Mouse (Mus musculus) hindbrain, postnatal 0 days (tissue): ENCODE results near the gene Olfr969. TPM values are rescaled to one million over a fixed set of nuclear protein-coding genes. Genes with fewer than 3 reads are reported as not detected.
"Not testable (repeated sequence)": the region's sequence is repeated elsewhere in the genome, so short reads cannot be mapped to it uniquely, and the experiment has no call there.

Experiments used
- ATAC-seq: fragments of 200-750 bp; cut with Nextera tagmentation; 2 replicates; pipeline ENCODE4 v1.8.0; 2017; ENCODE audit warnings: mild to moderate bottlenecking, moderate TSS enrichment, moderate library complexity
- DNase-seq: peaks from one replicate; pipeline ENCODE4 v3.0.0-alpha.2; 2015; ENCODE audit warnings: low spot score
- H3K27ac ChIP-seq: fragments of 300-500 bp; sonication (generic); 2 replicates; pipeline ENCODE4 v1.5.1; 2014; ENCODE audit warnings: mild to moderate bottlenecking
- H3K27me3 ChIP-seq: fragments of 300-500 bp; sonication (generic); 2 replicates; pipeline ENCODE4 v1.6.1; 2014; ENCODE audit warnings: low read length, mixed read lengths; ENCODE audit not compliant: insufficient read depth
- H3K36me3 ChIP-seq: fragments of 300-500 bp; sonication (generic); 2 replicates; pipeline ENCODE4 v1.6.1; 2014; ENCODE audit warnings: low read length, mixed read lengths; ENCODE audit not compliant: insufficient read depth
- H3K4me1 ChIP-seq: fragments of 300-500 bp; sonication (generic); 2 replicates; pipeline ENCODE4 v1.6.1; 2014; ENCODE audit warnings: antibody characterized with exemption, low read length, mixed read lengths; ENCODE audit not compliant: insufficient read depth
- H3K4me2 ChIP-seq: fragments of 300-500 bp; sonication (generic); 2 replicates; pipeline ENCODE4 v1.6.1; 2014; ENCODE audit warnings: low read depth, mild to moderate bottlenecking, low read length, moderate library complexity, mixed read lengths
- H3K4me3 ChIP-seq: fragments of 300-500 bp; sonication (generic); 2 replicates; pipeline ENCODE4 v1.5.1; 2014; ENCODE audit warnings: low read length
- H3K9ac ChIP-seq: fragments of 300-500 bp; sonication (generic); replicated peaks from 2 replicates; pipeline ENCODE4 v1.6.1; 2014; ENCODE audit warnings: mild to moderate bottlenecking, low read length, moderate library complexity, mixed read lengths
- H3K9me3 ChIP-seq: fragments of 300-500 bp; sonication (generic); 2 replicates; pipeline ENCODE4 v1.6.1; 2016; ENCODE audit warnings: low read length, mixed read lengths
- CTCF ChIP-seq: IDR thresholded peaks from 2 replicates; pipeline ENCODE4 v1.5.1; 2016; ENCODE audit warnings: antibody characterized with exemption, control low read depth, low read depth
- WGBS: fragments of 180-500 bp; shearing (Covaris S2); extraction: QIAGEN DNeasy Blood & Tissue Kit; methylation state at CpG from one replicate; pipeline ENCODE4 v1.1.7; 2014; 5-methylcytosine and 5-hydroxymethylcytosine counted together
- polyA plus RNA-seq: library from polyadenylated mRNA; unstranded; fragments of >200 nt; fragmentation: Nextera tagmentation; extraction: Ambion mirVana; gene quantifications from 2 replicates; pipeline ENCODE4 v1.2.1, GENCODE M21; 2015
- total RNA-seq: library from RNA; depleted of rRNA; stranded (reverse); fragments of >200 nt; gene quantifications from 2 replicates; pipeline ENCODE4 v1.2.3, GENCODE M21; 2014; rRNA removed

Gene Olfr969
- total RNA-seq (not detected in 2 replicates), polyA plus RNA-seq (not detected in 2 replicates)

DNA sequence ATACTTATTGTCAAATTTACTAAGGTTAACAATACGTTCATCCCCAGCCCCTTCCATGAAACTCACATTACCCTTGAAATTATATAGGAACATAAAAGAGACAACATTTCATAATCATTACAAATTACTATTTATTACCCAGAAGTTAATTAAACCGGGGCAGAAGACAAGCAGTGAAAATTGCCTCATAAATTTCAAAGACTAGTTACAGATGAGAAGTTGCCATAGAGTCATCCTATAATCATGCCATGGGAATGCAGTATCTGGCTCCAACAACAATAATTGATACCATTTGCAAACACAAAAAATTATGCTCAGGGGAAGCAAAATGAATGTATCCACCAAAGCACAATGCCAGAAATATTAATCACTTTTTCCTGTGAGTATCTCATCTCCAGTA is at the start of gene Olfr969:
Gene Olfr969, plus strand, starts transcription at position 388 of the 400 bp plus-strand sequence.
- TF ChIP-seq CTCF: no peak
- Histone ChIP-seq H3K9ac (no peak within 1 kb of the TSS), H3K4me3 (no peak within 1 kb of the TSS), H3K36me3 (no peaks in the 10 kb centered on the region), H3K9me3 (no peaks in the 10 kb centered on the region), H3K4me1 (no peaks in the 10 kb centered on the region), H3K27me3 (no peaks in the 10 kb centered on the region), H3K27ac (no peak within 1 kb of the TSS), H3K4me2 (no peak within 1 kb of the TSS)
- no peak for ATAC-seq
- 78% methylated on average over 2 of the region's 2 CpGs for WGBS
- no peak for DNase-seq

DNA sequence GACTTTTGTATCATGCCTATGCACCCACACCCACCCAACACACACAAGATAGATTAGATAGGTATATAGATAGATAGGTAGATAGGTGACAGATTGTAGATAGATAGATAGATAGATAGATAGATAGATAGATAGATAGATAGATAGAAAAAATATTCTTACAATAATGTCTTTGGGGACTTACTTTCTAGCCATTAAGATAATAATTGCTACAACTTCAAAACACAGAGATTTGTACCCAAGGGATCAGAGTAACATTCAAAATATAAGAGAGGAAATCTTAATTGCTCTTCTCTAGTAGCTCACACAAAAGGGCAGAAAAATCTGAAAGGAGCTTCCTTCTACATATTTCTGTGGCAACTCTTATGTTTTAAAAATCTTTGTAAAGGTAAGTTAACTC is 44.8 kb upstream of the Olfr969 start, which contains the start of gene Olfr967:
Gene Olfr967, plus strand, starts transcription at position 301 of the 400 bp plus-strand sequence.
- no peak within 1 kb of the TSS for H3K27ac ChIP-seq
- no peak for ATAC-seq
- TF ChIP-seq CTCF: no peak
- H3K27me3 ChIP-seq: no peaks in the 10 kb centered on the region
- no peak within 1 kb of the TSS for H3K9ac ChIP-seq
- no peaks in the 10 kb centered on the region for H3K9me3 ChIP-seq
- H3K4me1 ChIP-seq: no peaks in the 10 kb centered on the region
- no peak within 1 kb of the TSS for H3K4me2 ChIP-seq
- no peak for DNase-seq
- H3K36me3 ChIP-seq: no peaks in the 10 kb centered on the region
- no peak within 1 kb of the TSS for H3K4me3 ChIP-seq

DNA sequence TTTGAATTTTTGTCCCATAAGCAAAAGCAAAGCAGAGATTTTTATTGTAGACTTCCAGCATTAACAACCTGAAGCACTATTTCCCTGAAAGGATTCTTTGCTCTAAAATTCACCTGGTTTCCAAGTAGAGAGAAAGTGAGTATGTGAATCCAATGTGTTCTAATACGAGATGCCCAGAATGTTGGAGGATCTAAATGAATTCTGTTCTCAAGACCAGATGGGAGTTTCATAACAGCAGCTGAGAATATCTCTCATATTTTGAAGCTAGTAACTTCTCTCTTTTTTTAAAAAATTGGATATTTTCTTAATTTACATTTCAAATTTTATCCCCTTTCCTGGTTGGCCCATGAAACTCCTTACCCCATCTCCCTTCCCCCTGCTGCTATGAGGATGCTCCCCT is 44.3 kb upstream of the Olfr969 start:
- Histone ChIP-seq H3K9me3 (no peaks in the 10 kb centered on the region), H3K27ac (no peak overlapping the region), H3K36me3 (no peaks in the 10 kb centered on the region), H3K4me2 (no peak overlapping the region), H3K4me1 (no peaks in the 10 kb centered on the region), H3K27me3 (no peaks in the 10 kb centered on the region), H3K9ac (no peak overlapping the region), H3K4me3 (no peak overlapping the region)
- ATAC-seq (no peak), DNase-seq (no peak)
- no peak for TF ChIP-seq CTCF
- WGBS: 81% methylated on average over 1 of the region's 1 CpGs

DNA sequence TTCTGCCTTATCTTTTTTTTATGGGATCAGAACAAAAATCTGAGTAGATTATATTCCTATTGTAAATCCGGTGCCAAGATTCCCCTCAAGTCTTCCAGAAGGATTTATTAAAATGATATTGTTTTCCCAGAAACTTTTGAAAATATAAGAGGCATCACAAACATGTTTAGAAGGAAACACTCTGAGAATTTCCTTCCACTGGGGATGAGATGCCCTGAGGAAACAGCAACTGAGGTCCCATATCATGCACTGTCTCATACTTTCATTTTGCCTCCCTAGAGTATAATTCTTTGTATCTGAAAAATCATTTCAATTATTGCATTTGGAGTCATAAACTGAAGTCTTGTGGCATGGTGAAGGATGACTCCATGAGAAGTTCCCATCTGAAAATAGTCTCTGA is 7.6 kb upstream of the Olfr969 start, which contains the start of gene Olfr968:
Gene Olfr968, minus strand, starts transcription at position 101 of the 400 bp plus-strand sequence.
- Histone ChIP-seq H3K9me3 (no peaks in the 10 kb centered on the region), H3K4me3 (no peak within 1 kb of the TSS), H3K36me3 (no peaks in the 10 kb centered on the region), H3K27ac (no peak within 1 kb of the TSS), H3K4me1 (no peaks in the 10 kb centered on the region), H3K4me2 (no peak within 1 kb of the TSS), H3K9ac (no peak within 1 kb of the TSS), H3K27me3 (no peaks in the 10 kb centered on the region)
- no peak for ATAC-seq
- WGBS: 86% methylated on average over 1 of the region's 1 CpGs
- no peak for DNase-seq
- no peak for TF ChIP-seq CTCF

DNA sequence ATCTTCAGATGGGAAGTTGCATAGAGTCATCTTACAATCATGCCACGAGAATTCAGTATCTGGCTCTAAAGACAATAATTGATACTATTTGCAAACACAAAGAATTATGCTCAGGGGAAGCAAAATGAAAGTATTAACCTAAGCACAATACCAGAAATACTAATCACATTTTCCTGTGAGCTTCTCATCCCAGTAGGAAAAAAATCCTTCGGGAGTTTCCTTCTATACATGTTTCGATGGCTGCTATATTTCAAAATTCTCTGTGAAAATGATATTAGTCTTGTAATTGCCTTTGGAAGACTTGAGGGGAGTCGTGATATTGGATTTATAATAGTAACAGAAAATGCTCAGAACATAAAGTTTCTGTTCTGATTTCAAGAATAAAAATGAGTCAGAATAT is 17.8 kb downstream of the Olfr969 start, which contains the start of gene Olfr970:
Gene Olfr970, plus strand, starts transcription at position 301 of the 400 bp plus-strand sequence.
- Histone ChIP-seq H3K36me3 (no peaks in the 10 kb centered on the region), H3K27me3 (no peaks in the 10 kb centered on the region), H3K4me3 (no peak within 1 kb of the TSS), H3K9ac (no peak within 1 kb of the TSS), H3K4me2 (no peak within 1 kb of the TSS), H3K9me3 (no peaks in the 10 kb centered on the region), H3K27ac (no peak within 1 kb of the TSS), H3K4me1 (no peaks in the 10 kb centered on the region)
- TF ChIP-seq CTCF: no peak
- ATAC-seq (no peak), DNase-seq (no peak)
- 73% methylated on average over 4 of the region's 4 CpGs for WGBS

DNA sequence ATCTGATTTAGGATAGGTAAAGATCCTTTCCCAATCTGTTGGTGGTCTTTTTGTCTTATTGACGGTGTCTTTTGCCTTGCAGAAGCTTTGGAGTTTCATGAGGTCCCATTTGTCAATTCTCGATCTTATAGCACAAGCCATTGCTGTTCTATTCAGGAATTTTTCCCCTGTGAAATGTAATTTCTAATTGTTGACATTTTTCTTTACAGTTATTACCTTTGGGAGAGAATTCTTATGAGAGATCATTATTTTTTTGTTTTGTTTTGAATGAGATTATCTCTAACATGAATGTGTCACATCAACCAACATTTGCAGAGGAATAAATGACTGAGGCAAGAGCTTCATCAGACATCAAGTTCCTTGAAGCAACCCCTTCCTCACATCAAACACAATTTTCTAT is 45.8 kb downstream of the Olfr969 start, which contains the start of gene Olfr971:
Gene Olfr971, plus strand, starts transcription at position 301 of the 400 bp plus-strand sequence.
- H3K27me3 ChIP-seq, H3K27ac ChIP-seq, H3K4me1 ChIP-seq, H3K36me3 ChIP-seq, H3K9ac ChIP-seq, DNase-seq, H3K4me3 ChIP-seq, H3K4me2 ChIP-seq, ATAC-seq, H3K9me3 ChIP-seq: not testable (repeated sequence)
- 89% methylated on average over 1 of the region's 2 CpGs for WGBS

Other genes with a start within 250 kb of the Olfr969 start
- gene Olfr958, start 236.9 kb upstream of the Olfr969 start, total RNA-seq: not detected in 2 replicates
- not detected in 2 replicates for gene Olfr958, start 236.9 kb upstream of the Olfr969 start, polyA plus RNA-seq
- gene Olfr959, start 215.4 kb upstream of the Olfr969 start, total RNA-seq: 3.6 TPM in 1 of 2 replicates, not detected in the other
- gene Olfr959, start 215.4 kb upstream of the Olfr969 start, polyA plus RNA-seq: not detected in 2 replicates
- gene AW551984, start 186.5 kb upstream of the Olfr969 start, total RNA-seq: 234 and 241 TPM in 2 replicates
- 170 and 185 TPM in 2 replicates for gene AW551984, start 186.5 kb upstream of the Olfr969 start, polyA plus RNA-seq
- gene Olfr148, start 180.3 kb upstream of the Olfr969 start, total RNA-seq: not detected in 2 replicates
- gene Olfr148, start 180.3 kb upstream of the Olfr969 start, polyA plus RNA-seq: not detected in 2 replicates
- not detected in 2 replicates for gene Olfr960, start 169.6 kb upstream of the Olfr969 start, total RNA-seq
- not detected in 2 replicates for gene Olfr960, start 169.6 kb upstream of the Olfr969 start, polyA plus RNA-seq
- gene Olfr961, start 145.9 kb upstream of the Olfr969 start, total RNA-seq: not detected in 2 replicates
- not detected in 2 replicates for gene Olfr961, start 145.9 kb upstream of the Olfr969 start, polyA plus RNA-seq
- gene Olfr963, start 123.7 kb upstream of the Olfr969 start, total RNA-seq: not detected in 2 replicates
- gene Olfr963, start 123.7 kb upstream of the Olfr969 start, polyA plus RNA-seq: not detected in 2 replicates
- not detected in 2 replicates for gene Olfr149, start 83.8 kb upstream of the Olfr969 start, total RNA-seq
- gene Olfr149, start 83.8 kb upstream of the Olfr969 start, polyA plus RNA-seq: not detected in 2 replicates
- gene Olfr965, start 79.6 kb upstream of the Olfr969 start, total RNA-seq: not detected in 2 replicates
- not detected in 2 replicates for gene Olfr965, start 79.6 kb upstream of the Olfr969 start, polyA plus RNA-seq
- gene Olfr150, start 60.0 kb upstream of the Olfr969 start, total RNA-seq: not detected in 2 replicates
- gene Olfr150, start 60.0 kb upstream of the Olfr969 start, polyA plus RNA-seq: not detected in 2 replicates
- gene Olfr967, start 44.7 kb upstream of the Olfr969 start, total RNA-seq: not detected in 2 replicates
- not detected in 2 replicates for gene Olfr967, start 44.7 kb upstream of the Olfr969 start, polyA plus RNA-seq
- not detected in 2 replicates for gene Olfr968, start 7.7 kb upstream of the Olfr969 start, total RNA-seq
- gene Olfr968, start 7.7 kb upstream of the Olfr969 start, polyA plus RNA-seq: not detected in 2 replicates
- not detected in 2 replicates for gene Olfr970, start 17.9 kb downstream of the Olfr969 start, total RNA-seq
- not detected in 2 replicates for gene Olfr970, start 17.9 kb downstream of the Olfr969 start, polyA plus RNA-seq
- not detected in 2 replicates for gene Olfr971, start 45.9 kb downstream of the Olfr969 start, total RNA-seq
- not detected in 2 replicates for gene Olfr971, start 45.9 kb downstream of the Olfr969 start, polyA plus RNA-seq
- not detected in 2 replicates for gene Olfr972, start 75.5 kb downstream of the Olfr969 start, total RNA-seq
- not detected in 2 replicates for gene Olfr972, start 75.5 kb downstream of the Olfr969 start, polyA plus RNA-seq
- gene Olfr229, start 116.4 kb downstream of the Olfr969 start, total RNA-seq: not detected in 2 replicates
- gene Olfr229, start 116.4 kb downstream of the Olfr969 start, polyA plus RNA-seq: not detected in 2 replicates
- gene Olfr974, start 146.6 kb downstream of the Olfr969 start, total RNA-seq: not detected in 2 replicates
- not detected in 2 replicates for gene Olfr974, start 146.6 kb downstream of the Olfr969 start, polyA plus RNA-seq
- not detected in 2 replicates for gene Olfr975, start 161.1 kb downstream of the Olfr969 start, total RNA-seq
- 0.05 TPM in 1 of 2 replicates, not detected in the other for gene Olfr975, start 161.1 kb downstream of the Olfr969 start, polyA plus RNA-seq
- gene Olfr976, start 170.2 kb downstream of the Olfr969 start, total RNA-seq: not detected in 2 replicates
- gene Olfr976, start 170.2 kb downstream of the Olfr969 start, polyA plus RNA-seq: not detected in 2 replicates
- not detected in 2 replicates for gene Olfr978, start 201.2 kb downstream of the Olfr969 start, total RNA-seq
- gene Olfr978, start 201.2 kb downstream of the Olfr969 start, polyA plus RNA-seq: not detected in 2 replicates
- gene Olfr979, start 212.5 kb downstream of the Olfr969 start, total RNA-seq: not detected in 2 replicates
- gene Olfr979, start 212.5 kb downstream of the Olfr969 start, polyA plus RNA-seq: not detected in 2 replicates
- gene Olfr980, start 218.6 kb downstream of the Olfr969 start, total RNA-seq: not detected in 2 replicates
- gene Olfr980, start 218.6 kb downstream of the Olfr969 start, polyA plus RNA-seq: not detected in 2 replicates
- not detected in 2 replicates for gene Olfr981, start 230.5 kb downstream of the Olfr969 start, total RNA-seq
- gene Olfr981, start 230.5 kb downstream of the Olfr969 start, polyA plus RNA-seq: not detected in 2 replicates